Mouse (Mus musculus): ENCODE results near the gene Nkx6-1.

DNA sequence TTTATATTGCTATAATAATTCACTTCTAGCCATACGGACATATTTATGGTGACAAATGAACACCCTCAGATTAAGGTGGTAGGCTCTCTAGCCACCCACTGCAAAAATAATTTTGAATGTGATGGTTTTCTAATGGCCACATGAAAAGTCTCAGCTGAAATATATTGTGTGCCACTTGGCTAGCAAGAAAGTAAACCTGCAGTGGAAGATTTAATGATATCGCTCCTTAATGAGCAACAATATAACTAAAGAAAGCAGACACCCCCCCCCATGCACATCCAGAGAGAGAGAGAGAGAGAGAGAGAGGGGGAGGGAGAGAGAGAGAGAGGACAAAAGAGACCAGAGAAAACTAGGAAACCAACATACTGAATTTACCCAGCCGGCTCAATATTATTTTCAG, 4.1 kb downstream of the Nkx6-1 start:
- no peak for TF ChIP-seq POLR2A (IDR thresholded peaks at IDR 0.05; ENCODE audit: low read depth, low read length)
- no peak for TF ChIP-seq POLR2AphosphoS2 (IDR thresholded peaks at IDR 0.05; ENCODE audit: low read depth, low read length)
- TF ChIP-seq CTCF (conservative IDR thresholded peaks at IDR 0.05 in 1 of 2, IDR thresholded peaks at IDR 0.05 in 1 of 2; ENCODE audit: low read depth in 2 of 2, low read length in 2 of 2), result no peak
- TF ChIP-seq UBTF (IDR thresholded peaks at IDR 0.05; ENCODE audit: low read depth, low read length), result no peak
- no peak for TF ChIP-seq EP300 (IDR thresholded peaks at IDR 0.05; ENCODE audit: low read length)
- TF ChIP-seq USF1 (IDR thresholded peaks at IDR 0.05; ENCODE audit: low read depth, low read length), result no peak
- no peak for TF ChIP-seq JUND (conservative IDR thresholded peaks at IDR 0.05; ENCODE audit: low read depth, low read length)
- no peak for TF ChIP-seq TBP (conservative IDR thresholded peaks at IDR 0.05; ENCODE audit: low read depth, low read length)
- no peak for TF ChIP-seq ELF1 (IDR thresholded peaks at IDR 0.05; ENCODE audit: low read depth, low read length)
- TF ChIP-seq MAZ (IDR thresholded peaks at IDR 0.05; ENCODE audit: low read depth, low read length), result no peak
- no peak for TF ChIP-seq HCFC1 (IDR thresholded peaks at IDR 0.05; ENCODE audit: low read depth, low read length)

Measured in CH12.LX (cell line).